Mouse (Mus musculus) kidney, embryonic 14.5 days (tissue): ENCODE data around the gene Zfp827. TPM values are rescaled to one million over a fixed set of nuclear protein-coding genes. Genes with fewer than 3 reads are reported as not detected.

Experiments
- ATAC-seq: fragments of 200-750 bp; cut with Nextera tagmentation; 2 replicates; pipeline ENCODE4 v1.8.0; 2017; ENCODE audit warnings: moderate number of reproducible peaks, mild to moderate bottlenecking, moderate TSS enrichment, moderate library complexity; ENCODE audit not compliant: low FRiP score, low TSS enrichment
- H3K27ac ChIP-seq: fragments of 300-500 bp; sonication (generic); 2 replicates; pipeline ENCODE4 v1.5.1; 2014; ENCODE audit warnings: low read depth, mild to moderate bottlenecking, low read length, moderate library complexity, mixed read lengths
- H3K27me3 ChIP-seq: fragments of 300-500 bp; sonication (generic); 2 replicates; pipeline ENCODE4 v1.6.1; 2014; ENCODE audit warnings: mild to moderate bottlenecking, low read length; ENCODE audit not compliant: control insufficient read depth, insufficient read depth
- H3K36me3 ChIP-seq: fragments of 300-500 bp; sonication (generic); 2 replicates; pipeline ENCODE4 v1.6.1; 2014; ENCODE audit warnings: low read length, mixed read lengths; ENCODE audit not compliant: control insufficient read depth, insufficient read depth
- H3K4me1 ChIP-seq: fragments of 300-500 bp; sonication (generic); 2 replicates; pipeline ENCODE4 v1.6.1; 2014; ENCODE audit warnings: low read length, mixed read lengths; ENCODE audit not compliant: control insufficient read depth, insufficient read depth
- H3K4me2 ChIP-seq: fragments of 300-500 bp; sonication (generic); replicated peaks from 2 replicates; pipeline ENCODE4 v1.6.1; 2014; ENCODE audit warnings: low read depth, mild to moderate bottlenecking, low read length
- H3K4me3 ChIP-seq: fragments of 300-500 bp; sonication (generic); 2 replicates; pipeline ENCODE4 v1.5.1; 2014; ENCODE audit warnings: mild to moderate bottlenecking, low read length
- H3K9ac ChIP-seq: fragments of 300-500 bp; sonication (generic); 2 replicates; pipeline ENCODE4 v1.6.1; 2014; ENCODE audit warnings: low read depth, mild to moderate bottlenecking, low read length, moderate library complexity
- H3K9me3 ChIP-seq: fragments of 300-500 bp; sonication (generic); 2 replicates; pipeline ENCODE4 v1.6.1; 2016; ENCODE audit warnings: low read length; ENCODE audit not compliant: control insufficient read depth
- WGBS: fragments of 180-500 bp; shearing (Covaris S2); extraction: QIAGEN DNeasy Blood & Tissue Kit; methylation state at CpG from one replicate; pipeline ENCODE4 v1.1.7; 2014; 5-methylcytosine and 5-hydroxymethylcytosine counted together
- polyA plus RNA-seq: library from polyadenylated mRNA; unstranded; fragments of >200 nt; fragmentation: Nextera tagmentation; extraction: Ambion mirVana; gene quantifications from 2 replicates; pipeline ENCODE4 v1.2.1, GENCODE M21; 2014

The Zfp827 gene
- polyA plus RNA-seq, 1 experiment from 2014 or later = 12.2 TPM

- Histone ChIP-seq H3K9ac (no peak overlapping the region), H3K27ac (no peak overlapping the region), H3K27me3 (no peaks in the 10 kb centered on the region), H3K9me3 (no peaks in the 10 kb centered on the region), H3K4me2 (no peak overlapping the region), H3K4me3 (no peak overlapping the region), H3K4me1 (no peaks in the 10 kb centered on the region), H3K36me3 (no peaks in the 10 kb centered on the region)
- WGBS = 84% methylated on average over 6 of the region's 6 CpGs
- ATAC-seq = no peak
Measured at GRCm38 (mm10) chr8:79048388-79049005, 20.3 kb downstream of the Zfp827 start.

- no peaks in the 10 kb centered on the region for H3K4me1 ChIP-seq
- H3K9ac ChIP-seq = no peak overlapping the region
- H3K4me2 ChIP-seq = no peak overlapping the region
- no peak overlapping the region for H3K27ac ChIP-seq
- 94% methylated on average over 6 of the region's 6 CpGs for WGBS
- no peak overlapping the region for H3K4me3 ChIP-seq
- no peaks in the 10 kb centered on the region for H3K36me3 ChIP-seq
- no peaks in the 10 kb centered on the region for H3K27me3 ChIP-seq
- no peaks in the 10 kb centered on the region for H3K9me3 ChIP-seq
- no peak for ATAC-seq
Measured at GRCm38 (mm10) chr8:79054222-79054621, 26.0 kb downstream of the Zfp827 start.

- Histone ChIP-seq H3K27ac (no peak overlapping the region), H3K4me1 (0 out of 2 replicates have a peak, but pooled peaks cover 6% of the 10 kb centered on the region)
Measured at GRCm38 (mm10) chr8:79057179-79057578, 28.9 kb downstream of the Zfp827 start.

GRCm38 (mm10) chr8:79059361-79059760, 31.1 kb downstream of the Zfp827 start:
- Histone ChIP-seq H3K4me1 (0 out of 2 replicates have a peak, but pooled peaks cover 6% of the 10 kb centered on the region), H3K27ac (no peak overlapping the region), H3K36me3 (peaks cover 27% of the 10 kb centered on the region; the same call in 1 of the 2 replicates), H3K9me3 (no peaks in the 10 kb centered on the region), H3K9ac (no peak overlapping the region), H3K27me3 (no peaks in the 10 kb centered on the region), H3K4me3 (no peak overlapping the region), H3K4me2 (no peak overlapping the region)
- 74% methylated on average over 4 of the region's 4 CpGs for WGBS
- ATAC-seq = no peak

More at GRCm38 (mm10) chr8:79057179-79057578, 28.9 kb downstream of the Zfp827 start:
- no peak for ATAC-seq
- no peak overlapping the region for H3K4me2 ChIP-seq
- 81% methylated on average over 3 of the region's 3 CpGs for WGBS
- H3K9me3 ChIP-seq = no peaks in the 10 kb centered on the region
- H3K27me3 ChIP-seq = no peaks in the 10 kb centered on the region
- H3K9ac ChIP-seq = no peak overlapping the region
- no peak overlapping the region for H3K4me3 ChIP-seq
- H3K36me3 ChIP-seq = peaks cover 16% of the 10 kb centered on the region; the same call in 1 of the 2 replicates

- peaks cover 30% of the 10 kb centered on the region; the same call in 1 of the 2 replicates for H3K36me3 ChIP-seq
- no peak overlapping the region for H3K4me3 ChIP-seq
- no peaks in the 10 kb centered on the region for H3K9me3 ChIP-seq
- peak; percentile 54 for ATAC-seq
- 56% methylated on average over 19 of the region's 19 CpGs for WGBS
- H3K4me2 ChIP-seq = no peak overlapping the region
- H3K27me3 ChIP-seq = no peaks in the 10 kb centered on the region
- 0 out of 2 replicates have a peak, but pooled peaks cover 6% of the 10 kb centered on the region for H3K4me1 ChIP-seq
- no peak overlapping the region for H3K9ac ChIP-seq
- H3K27ac ChIP-seq = no peak overlapping the region
Measured at GRCm38 (mm10) chr8:79060013-79060609, 31.9 kb downstream of the Zfp827 start.

GRCm38 (mm10) chr8:79065924-79066323, 37.7 kb downstream of the Zfp827 start:
- 90% methylated on average over 2 of the region's 2 CpGs for WGBS
- Histone ChIP-seq H3K9me3 (no peaks in the 10 kb centered on the region), H3K36me3 (peaks cover 44% of the 10 kb centered on the region; the same call in 1 of the 2 replicates), H3K4me2 (no peak overlapping the region), H3K27ac (no peak overlapping the region), H3K4me3 (no peak overlapping the region), H3K27me3 (no peaks in the 10 kb centered on the region), H3K9ac (no peak overlapping the region), H3K4me1 (0 out of 2 replicates have a peak, but pooled peaks cover under 1% of the 10 kb centered on the region)
- no peak for ATAC-seq

- WGBS = 86% methylated on average over 3 of the region's 3 CpGs
- Histone ChIP-seq H3K9me3 (no peaks in the 10 kb centered on the region), H3K4me1 (no peaks in the 10 kb centered on the region), H3K27ac (no peak overlapping the region), H3K4me2 (no peak overlapping the region), H3K9ac (no peak overlapping the region), H3K27me3 (no peaks in the 10 kb centered on the region), H3K36me3 (peaks cover 41% of the 10 kb centered on the region; the same call in 1 of the 2 replicates), H3K4me3 (no peak overlapping the region)
- no peak for ATAC-seq
Measured at GRCm38 (mm10) chr8:79067812-79068630, 39.8 kb downstream of the Zfp827 start.

- 82% methylated on average over 3 of the region's 3 CpGs for WGBS
- no peak overlapping the region for H3K4me2 ChIP-seq
- H3K27me3 ChIP-seq = no peaks in the 10 kb centered on the region
- H3K9me3 ChIP-seq = no peaks in the 10 kb centered on the region
- H3K9ac ChIP-seq = no peak overlapping the region
- no peak for ATAC-seq
- no peak overlapping the region for H3K4me3 ChIP-seq
- H3K4me1 ChIP-seq = peaks cover under 1% of the 10 kb centered on the region; the same call in 1 of the 2 replicates
- H3K36me3 ChIP-seq = peaks cover 38% of the 10 kb centered on the region
- H3K27ac ChIP-seq = no peak overlapping the region
Measured at GRCm38 (mm10) chr8:79073311-79073710, 45.1 kb downstream of the Zfp827 start.
